Mouse (Mus musculus) brown adipose tissue, adult 24 weeks (tissue): ENCODE results near the gene Arl15. TPM values are rescaled to one million over a fixed set of nuclear protein-coding genes. Genes with fewer than 3 reads are reported as not detected.

Experiments used
- H3K27ac ChIP-seq: fragments of 200-500 bp; replicated peaks from 2 replicates; pipeline ENCODE4 v1.5.1; 2012; ENCODE audit warnings: low read depth, mild to moderate bottlenecking, low read length
- H3K4me1 ChIP-seq: fragments of 200-500 bp; 2 replicates; pipeline ENCODE4 v1.6.1; 2012; ENCODE audit warnings: low read length, mixed read lengths; ENCODE audit not compliant: control insufficient read depth, insufficient read depth, insufficient read length
- H3K4me3 ChIP-seq: fragments of 200-500 bp; 2 replicates; pipeline ENCODE4 v1.5.1; 2012; ENCODE audit warnings: low read depth, mild to moderate bottlenecking, low read length, moderate library complexity; ENCODE audit not compliant: insufficient read depth
- polyA plus RNA-seq: library from polyadenylated mRNA; stranded (reverse); fragments of >200 nt; gene quantifications from 2 replicates; pipeline ENCODE4 v1.2.4, GENCODE M21; 2012; ENCODE audit not compliant: missing spikeins, insufficient read depth, insufficient read length

Arl15 gene
- polyA plus RNA-seq, 1 experiment = 9.0 TPM

DNA sequence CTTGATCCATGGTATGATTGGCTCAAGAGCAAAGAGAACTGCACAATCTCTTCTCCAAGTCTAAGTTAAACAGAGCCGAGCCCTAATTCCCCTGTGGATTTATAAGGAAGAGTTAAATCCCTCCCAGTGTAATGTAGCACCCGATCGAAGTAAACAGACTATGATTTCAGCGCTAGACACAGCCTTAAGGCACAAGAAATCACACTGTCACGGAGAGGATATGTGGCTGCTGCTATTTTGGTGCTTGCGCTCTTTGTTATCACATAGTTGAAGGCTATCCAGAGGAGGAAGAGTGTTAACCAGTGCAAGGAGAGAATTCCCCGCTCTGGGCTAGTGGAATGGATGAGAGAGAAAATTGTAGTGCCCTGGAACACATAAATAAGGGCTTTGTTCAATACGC is 223.6 kb downstream of the Arl15 start:
- Histone ChIP-seq H3K27ac (no peak overlapping the region), H3K4me3 (no peak overlapping the region), H3K4me1 (no peaks in the 10 kb centered on the region)

DNA sequence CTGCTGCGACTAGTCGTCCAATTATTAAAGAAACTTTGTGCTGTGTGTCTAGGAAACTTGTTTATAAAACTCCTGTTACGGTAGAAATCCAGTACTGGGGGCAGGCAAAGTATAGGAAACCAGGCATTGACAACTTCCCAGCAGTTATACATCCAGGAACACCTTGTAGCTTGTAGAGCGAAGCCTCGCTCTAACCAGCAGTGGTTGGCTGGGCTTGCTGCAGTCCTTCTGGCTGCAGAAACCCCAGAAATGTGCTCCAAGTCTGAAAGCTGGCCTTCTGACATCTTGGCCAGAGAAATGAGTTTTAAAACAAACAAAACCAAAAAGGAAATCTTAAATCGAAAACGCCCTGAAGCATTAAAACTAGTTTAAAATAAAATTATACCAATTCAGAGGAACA is 229.2 kb downstream of the Arl15 start:
- Histone ChIP-seq H3K4me1 (no peaks in the 10 kb centered on the region), H3K27ac (no peak overlapping the region), H3K4me3 (no peak overlapping the region)

DNA sequence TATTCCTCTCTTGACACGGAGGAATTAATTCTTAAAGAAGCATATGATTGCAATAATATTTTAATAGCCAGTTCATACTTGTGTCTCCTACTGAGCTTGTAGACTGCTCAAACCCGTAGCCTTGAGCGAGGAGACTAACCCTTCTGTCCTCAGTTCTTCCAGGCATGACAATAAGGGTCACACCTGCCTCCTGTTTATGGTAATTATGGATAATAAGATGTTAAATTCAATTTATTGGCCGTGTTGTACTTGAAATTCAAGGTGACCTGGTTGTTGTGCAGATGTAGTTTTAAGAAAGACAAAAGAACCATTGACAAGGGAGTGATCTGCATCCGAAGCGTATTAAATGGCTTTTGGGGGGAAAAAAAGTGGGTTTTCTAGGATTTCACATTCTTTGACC is 232.0 kb downstream of the Arl15 start:
- no peaks in the 10 kb centered on the region for H3K4me1 ChIP-seq
- H3K27ac ChIP-seq = no peak overlapping the region
- H3K4me3 ChIP-seq = no peak overlapping the region

DNA sequence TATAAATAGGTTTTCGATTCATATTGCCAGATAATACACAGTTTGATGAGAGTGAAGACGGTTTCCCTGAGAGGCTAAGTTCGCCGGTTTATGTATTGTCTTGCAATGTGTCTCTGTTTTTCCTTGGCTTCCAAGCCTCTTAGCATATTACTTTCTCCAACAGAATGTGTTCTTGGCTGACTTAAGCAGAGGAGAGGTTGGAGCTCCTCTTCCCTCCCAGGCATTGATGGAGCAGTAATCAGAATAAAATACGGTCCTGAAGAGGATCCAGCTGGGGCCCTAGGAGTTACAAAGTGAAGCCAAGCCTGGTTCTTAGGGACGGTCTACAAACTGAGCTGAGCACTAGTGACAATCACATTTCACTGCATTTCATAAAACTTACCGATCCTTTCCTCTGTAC is 232.4 kb downstream of the Arl15 start:
- Histone ChIP-seq H3K27ac (no peak overlapping the region), H3K4me3 (no peak overlapping the region), H3K4me1 (no peaks in the 10 kb centered on the region)

DNA sequence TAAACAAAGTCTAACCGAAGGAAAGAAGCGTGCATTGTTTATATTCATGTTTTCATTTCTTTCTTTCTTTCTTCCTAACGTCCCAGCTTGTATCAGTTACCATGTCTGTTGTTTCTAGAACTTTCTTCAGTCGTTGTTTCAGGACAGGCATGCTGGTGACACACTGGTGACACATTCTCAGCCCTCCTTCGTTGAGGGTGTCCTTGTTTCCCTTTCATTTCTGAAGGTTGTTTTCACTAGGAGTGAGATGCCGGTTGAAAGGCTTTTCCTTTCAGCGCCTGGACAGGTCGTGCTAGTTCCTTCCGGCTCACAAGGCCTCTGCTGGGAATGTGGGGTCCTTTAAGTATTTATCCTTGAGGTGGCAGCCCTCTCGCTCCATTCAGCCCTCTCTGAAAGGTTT is 253.8 kb downstream of the Arl15 start:
- H3K27ac ChIP-seq = no peak overlapping the region
- H3K4me3 ChIP-seq = no peak overlapping the region
- no peaks in the 10 kb centered on the region; the same call in 1 of the 2 replicates for H3K4me1 ChIP-seq

DNA sequence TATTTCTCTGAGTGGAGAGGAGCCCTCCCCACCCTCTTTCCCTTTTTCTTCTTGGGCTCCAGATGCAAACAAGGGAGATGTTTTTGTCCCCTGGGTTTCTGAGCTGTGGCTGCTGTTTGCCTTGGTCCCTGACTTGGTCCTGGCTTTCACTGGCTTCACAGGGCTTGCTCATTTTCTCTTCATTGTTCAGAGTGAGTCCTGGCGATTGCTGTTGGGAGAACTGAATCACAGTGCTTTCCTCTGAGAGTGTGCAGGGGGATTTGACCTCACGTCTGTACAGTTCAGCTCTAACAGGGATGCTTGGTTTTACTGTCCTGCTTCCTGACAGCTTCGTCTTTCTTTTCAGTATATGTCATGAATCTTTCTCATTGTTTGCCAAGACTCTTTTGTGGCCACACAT is 254.4 kb downstream of the Arl15 start:
- no peak overlapping the region for H3K4me3 ChIP-seq
- no peaks in the 10 kb centered on the region; the same call in 1 of the 2 replicates for H3K4me1 ChIP-seq
- no peak overlapping the region for H3K27ac ChIP-seq

DNA sequence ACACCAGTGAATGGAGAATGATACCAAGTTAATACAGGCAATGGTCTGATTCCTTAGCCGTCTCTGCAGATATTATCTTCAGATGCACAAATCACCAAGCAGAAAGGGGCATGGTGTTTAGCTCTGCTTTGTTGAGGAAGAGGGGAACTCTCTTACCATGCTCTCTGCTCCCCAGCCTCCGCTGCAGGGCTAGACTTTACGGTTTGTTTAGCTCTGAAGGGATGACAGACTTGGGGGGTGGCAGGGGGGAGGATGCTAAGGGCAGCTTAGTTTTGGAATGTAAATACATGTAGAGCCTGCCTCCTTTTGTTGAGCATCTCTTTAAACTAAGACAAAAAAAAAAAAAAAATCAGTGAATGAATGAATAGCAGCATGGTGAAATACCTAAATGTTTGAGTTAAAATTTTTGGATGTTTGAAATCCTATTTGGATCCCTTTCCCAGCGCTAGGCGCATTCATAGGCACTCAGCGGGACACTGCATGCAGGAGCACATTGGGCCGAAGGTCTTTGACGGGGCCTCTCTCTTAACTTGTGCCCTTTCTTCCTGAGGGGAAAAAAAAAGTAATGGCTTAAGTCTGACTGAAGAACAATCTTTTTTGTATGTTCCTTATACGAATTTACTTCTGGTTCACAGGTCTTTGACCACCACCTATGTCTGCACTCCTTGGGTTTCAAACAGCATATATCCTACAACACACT is 257.0 kb downstream of the Arl15 start:
- no peak overlapping the region for H3K4me3 ChIP-seq
- no peak overlapping the region for H3K27ac ChIP-seq
- no peaks in the 10 kb centered on the region; the same call in 1 of the 2 replicates for H3K4me1 ChIP-seq

DNA sequence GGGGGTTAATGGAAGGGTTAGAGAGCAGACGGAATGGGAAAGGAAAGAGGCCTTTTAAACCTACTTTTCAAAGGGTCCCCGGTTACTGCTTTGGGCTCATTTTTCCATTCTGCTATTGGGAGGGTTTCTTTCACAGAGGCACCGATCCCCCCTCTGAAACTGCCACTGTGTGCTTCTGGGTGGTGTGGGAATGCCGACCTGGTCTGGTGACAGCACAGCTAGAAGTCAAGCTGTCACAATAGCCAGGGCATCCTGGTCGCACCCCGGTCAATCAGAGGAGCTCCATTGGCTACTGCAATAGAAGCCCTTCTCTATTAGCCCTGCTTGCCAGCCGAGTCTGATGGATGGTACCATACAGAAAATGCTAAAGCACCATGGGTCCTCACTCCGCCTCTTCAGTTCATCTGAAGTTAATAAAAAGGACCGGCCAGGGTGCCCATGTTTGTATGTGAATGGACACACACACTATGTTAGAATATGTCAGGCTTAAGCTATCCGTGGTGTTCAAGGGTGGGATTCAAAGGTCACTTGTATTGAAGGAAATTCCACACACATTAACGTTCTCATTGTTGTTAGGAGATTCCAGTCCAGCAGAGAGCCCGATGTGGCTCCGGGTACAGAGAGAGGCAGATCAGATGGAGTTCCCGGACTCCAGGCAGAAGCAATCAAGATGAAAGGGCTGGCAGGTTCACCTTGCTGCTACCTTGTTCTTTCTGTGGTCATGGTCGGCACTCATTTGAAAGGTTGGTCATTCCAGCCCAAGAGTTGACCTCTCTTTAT is 258.3 kb downstream of the Arl15 start:
- no peak overlapping the region for H3K27ac ChIP-seq
- no peaks in the 10 kb centered on the region; the same call in 1 of the 2 replicates for H3K4me1 ChIP-seq
- H3K4me3 ChIP-seq = no peak overlapping the region

DNA sequence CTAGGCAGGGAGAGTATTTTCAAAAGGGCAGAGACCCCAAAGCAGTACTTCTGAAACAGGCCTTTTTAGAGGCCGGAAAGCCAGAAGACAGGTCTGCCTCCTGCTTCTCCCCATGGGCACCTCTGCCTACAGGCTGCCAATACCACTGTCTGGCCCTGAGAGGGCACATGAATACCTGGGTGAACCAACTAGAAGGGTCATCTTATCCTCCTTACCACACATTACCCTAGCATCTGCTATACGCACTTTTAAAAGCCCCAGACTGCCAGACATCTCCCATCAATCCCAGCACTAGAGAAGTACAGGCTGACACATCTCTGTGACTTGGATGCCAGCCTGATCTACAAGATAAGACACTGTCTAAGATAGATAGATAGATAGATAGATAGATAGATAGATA is 259.0 kb downstream of the Arl15 start:
- no peak overlapping the region for H3K4me3 ChIP-seq
- no peak overlapping the region for H3K27ac ChIP-seq
- no peaks in the 10 kb centered on the region; the same call in 1 of the 2 replicates for H3K4me1 ChIP-seq

DNA sequence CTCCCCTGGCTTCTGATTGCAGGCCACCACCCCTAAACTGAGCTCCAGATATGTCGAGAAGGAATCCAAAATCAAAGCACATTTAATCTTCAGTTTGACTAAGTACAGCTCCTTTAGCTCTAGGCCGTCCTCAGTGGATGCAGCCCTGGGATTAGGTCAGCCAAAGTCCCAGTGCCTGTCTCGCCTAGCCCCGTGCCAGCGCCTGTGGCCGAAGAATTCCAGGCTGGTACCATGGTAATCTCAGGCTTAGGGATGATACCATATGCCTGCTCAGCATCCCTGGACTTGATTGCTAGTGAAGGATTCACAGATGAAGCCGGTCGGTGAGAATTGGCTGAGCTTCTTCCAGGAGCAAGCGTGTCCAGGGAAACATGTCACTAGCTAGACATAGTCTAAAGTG is 261.4 kb downstream of the Arl15 start:
- Histone ChIP-seq H3K27ac (no peak overlapping the region), H3K4me3 (no peak overlapping the region), H3K4me1 (no peaks in the 10 kb centered on the region)

DNA sequence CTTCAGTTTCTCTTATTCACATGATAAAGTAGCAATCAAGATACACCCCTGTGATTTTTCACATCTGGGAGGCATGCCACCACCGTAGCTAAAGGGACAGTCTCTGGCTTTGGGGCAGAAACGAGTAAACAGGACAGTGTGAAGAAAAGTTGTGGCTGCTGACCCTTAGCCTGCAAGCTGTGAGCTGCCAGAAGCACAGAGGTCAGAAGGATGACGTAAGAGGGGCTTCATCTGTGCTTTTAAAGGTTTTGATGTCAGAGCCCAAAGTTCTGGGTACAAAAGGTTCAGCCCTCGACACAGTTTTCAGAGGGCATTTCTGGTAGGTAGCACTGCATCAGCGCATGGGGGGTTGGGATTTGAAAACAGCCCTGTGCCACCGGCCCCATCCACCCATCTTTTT is 266.0 kb downstream of the Arl15 start:
- Histone ChIP-seq H3K4me1 (no peaks in the 10 kb centered on the region), H3K27ac (peak overlapping the region; percentile 66), H3K4me3 (no peak overlapping the region)

DNA sequence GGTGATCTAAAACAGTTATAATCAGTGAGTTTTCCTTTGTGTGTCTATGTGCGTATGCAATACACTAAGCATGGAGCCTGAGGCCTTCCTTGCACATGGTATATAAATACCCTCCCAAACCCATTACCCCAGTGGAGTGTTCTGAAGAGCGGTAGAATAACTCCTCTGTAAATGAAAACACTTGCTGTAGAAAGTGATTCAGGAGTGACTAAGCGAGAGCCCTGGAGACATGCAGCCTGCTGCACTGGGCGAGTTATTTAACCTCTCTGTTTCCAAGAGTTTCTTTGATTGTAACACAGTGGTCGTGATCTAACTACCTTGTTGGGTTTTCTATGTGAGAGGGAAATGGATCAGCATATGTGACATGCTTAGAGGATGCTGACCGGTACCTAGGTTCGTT is 266.9 kb downstream of the Arl15 start:
- Histone ChIP-seq H3K27ac (no peak overlapping the region), H3K4me1 (no peaks in the 10 kb centered on the region), H3K4me3 (no peak overlapping the region)

DNA sequence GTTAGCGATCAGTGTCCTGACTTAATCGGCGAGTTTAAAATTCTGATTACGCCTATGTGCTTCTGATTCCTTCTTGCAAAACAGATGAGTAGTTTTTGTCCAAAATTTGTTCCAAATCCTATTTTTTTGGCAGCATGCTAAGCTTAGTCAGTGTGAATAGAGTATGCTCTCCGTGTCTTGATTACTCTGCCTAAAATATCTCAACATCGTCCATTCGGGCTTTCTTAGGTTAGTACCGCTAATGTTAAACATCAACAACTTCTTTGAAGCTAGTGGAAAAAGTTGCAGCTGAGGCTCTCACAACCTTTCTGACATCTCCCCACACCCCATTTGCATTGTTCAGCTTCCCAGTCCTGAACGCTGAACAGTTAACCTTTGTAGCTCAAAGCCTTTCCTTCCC is 269.8 kb downstream of the Arl15 start:
- Histone ChIP-seq H3K4me3 (no peak overlapping the region), H3K4me1 (no peaks in the 10 kb centered on the region), H3K27ac (no peak overlapping the region)

DNA sequence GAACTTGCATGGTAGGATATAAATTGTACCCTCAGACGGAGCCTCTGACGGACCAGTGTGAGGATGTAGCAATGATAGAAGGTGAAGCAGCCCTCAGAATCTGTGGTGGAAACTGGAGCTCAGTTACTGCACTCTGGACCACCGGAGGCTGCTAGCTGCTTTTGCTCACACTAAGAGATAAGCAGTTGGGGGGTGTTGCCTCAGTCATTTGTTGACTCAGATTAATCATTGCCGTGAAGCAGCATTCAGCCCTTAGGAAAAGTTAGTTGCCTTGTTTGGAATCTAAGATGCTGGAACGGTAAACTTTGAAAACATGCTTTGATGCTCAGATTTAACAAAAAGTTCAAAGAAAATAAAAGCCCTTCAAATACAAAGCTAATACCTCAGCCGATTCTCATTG is 270.7 kb downstream of the Arl15 start:
- Histone ChIP-seq H3K4me3 (no peak overlapping the region), H3K27ac (no peak overlapping the region), H3K4me1 (no peaks in the 10 kb centered on the region)

DNA sequence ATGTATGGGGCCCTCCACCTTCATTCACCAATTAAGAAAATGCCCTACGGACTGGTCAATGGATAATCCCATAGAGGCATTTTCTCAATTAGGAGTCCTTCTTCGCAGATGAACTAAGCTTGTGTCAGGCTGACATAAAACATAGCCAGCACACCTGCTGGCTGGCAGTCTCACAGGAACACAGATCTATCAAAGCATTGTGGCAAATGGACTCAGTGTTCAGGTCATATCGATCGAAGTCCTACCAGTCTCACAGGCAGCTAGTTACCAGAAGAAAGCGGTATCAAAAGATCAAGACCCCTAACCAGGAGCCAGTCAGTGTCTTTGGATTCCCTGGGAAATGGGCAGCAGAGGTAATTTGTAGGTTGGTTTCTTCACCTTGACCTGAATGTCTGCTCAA is 274.1 kb downstream of the Arl15 start:
- Histone ChIP-seq H3K4me3 (no peak overlapping the region), H3K27ac (no peak overlapping the region), H3K4me1 (no peaks in the 10 kb centered on the region)

DNA sequence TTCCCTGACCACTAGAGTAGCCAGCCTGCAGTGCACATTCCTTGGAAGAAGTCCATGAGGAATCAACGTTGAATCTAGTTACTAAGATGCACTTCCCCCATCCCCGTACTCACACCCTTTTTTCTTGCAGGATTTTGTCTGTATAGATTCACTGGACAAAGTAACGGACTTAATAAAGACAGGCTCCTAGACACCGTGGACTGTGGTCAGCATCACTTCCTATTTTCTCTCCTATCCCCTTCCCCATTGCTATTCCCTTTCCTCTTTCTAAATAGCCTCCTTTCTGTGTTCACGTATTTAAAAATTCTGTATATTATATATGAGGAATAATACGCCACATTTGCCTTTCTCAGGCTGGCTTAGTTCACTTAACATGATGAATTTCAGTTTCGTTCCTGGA is 277.1 kb downstream of the Arl15 start:
- no peak overlapping the region for H3K27ac ChIP-seq
- no peak overlapping the region for H3K4me3 ChIP-seq
- H3K4me1 ChIP-seq = no peaks in the 10 kb centered on the region
